Mouse (Mus musculus) C2C12 (cell line): ENCODE measurements at regions not wholly inside any gene's neighbourhood (a gene's known extent, or its start where the extent isn't known, plus 50 kb on each side); places are given as distances from the start of the nearest gene placed in this dataset.

Experiments used
- CEBPB ChIP-seq: IDR thresholded peaks from one replicate; pipeline ENCODE4 v1.6.1; 2011; ENCODE audit warnings: low read depth, mild to moderate bottlenecking, control low read depth, moderate library complexity
- CTCF ChIP-seq: IDR thresholded peaks from one replicate; pipeline ENCODE4 v1.5.1; 2011; ENCODE audit not compliant: control insufficient read depth, insufficient read depth, insufficient read length
- USF1 ChIP-seq: IDR thresholded peaks from one replicate; pipeline ENCODE4 v1.6.1; 2011; ENCODE audit warnings: low read depth, mild to moderate bottlenecking, control low read depth, moderate library complexity

GRCm38 (mm10) chr1:128826419-128826818 is 234.3 kb upstream of the Cxcr4 start:
- no peak for TF ChIP-seq CTCF
- no peak for TF ChIP-seq USF1
- TF ChIP-seq CEBPB: no peak
